In genomic region chr9:102734739-102735075, GRCm38 (mm10) we compare ENCODE assay signal across 11 mouse cellular contexts. TPM values are rescaled to one million over a fixed set of nuclear protein-coding genes. Genes with fewer than 3 reads are reported as not detected.
DNase-seq lines count a peak whose midpoint lies in the region; ATAC-seq and TF ChIP-seq lines count a peak whose summit lies in the region.
"Had no signal": no experiment of that assay in that cellular context is flagged by ENCODE, and none has a peak within 500 bp of the region (broad histone marks: within the 10 kb centered on the region; RNA-seq: fewer than 3 reads in every experiment).

No protein-coding gene starts in this region.

- DNase-seq in lung, adult 2 months, result peak; percentile 56
- DNase-seq in lung, postnatal 14 days, result no peak
- peak; percentile 94 for DNase-seq in kidney, adult 2 months
- DNase-seq in spleen, postnatal 4 days (ENCODE audit: low spot score in 2 of 2), result no peak
- DNase-seq in cerebellum, adult 11 months, result no peak
- no peak for DNase-seq in retina, postnatal 1 day
- DNase-seq: gastrocnemius, postnatal 10 days had no signal

- H3K4me1 ChIP-seq in lung, adult 2 months (ENCODE audit: control insufficient read depth, insufficient read depth, low read length), result peaks cover 32% of the 10 kb centered on the region
- H3K4me1 ChIP-seq in kidney, adult 2 months (ENCODE audit: control insufficient read depth, insufficient read depth, low read length), result peaks cover 51% of the 10 kb centered on the region
- H3K4me1 ChIP-seq in liver, embryonic 15.5 days (replicated peaks), result peaks cover 30% of the 10 kb centered on the region
- H3K4me1 ChIP-seq in stomach, embryonic 16.5 days (ENCODE audit: control insufficient read depth, insufficient read depth, low read length), result peaks cover 28% of the 10 kb centered on the region; the same call in 1 of the 2 replicates

- no peak for TF ChIP-seq CTCF in lung, adult 2 months (IDR thresholded peaks at IDR 0.05; ENCODE audit: insufficient read depth, low read length)
- no peak for TF ChIP-seq CTCF in kidney, adult 2 months (conservative IDR thresholded peaks at IDR 0.05; ENCODE audit: insufficient read depth, insufficient read length, low read depth, low read length)

- no peaks in the 10 kb centered on the region for H3K27me3 ChIP-seq in kidney, adult 2 months (replicated peaks; ENCODE audit: control insufficient read depth, insufficient read depth, low read length)
- H3K27me3 ChIP-seq in liver, embryonic 15.5 days, result no peaks in the 10 kb centered on the region
- H3K27me3 ChIP-seq in stomach, embryonic 16.5 days (ENCODE audit: control insufficient read depth, insufficient read depth, low read length), result no peaks in the 10 kb centered on the region
- H3K27me3 ChIP-seq: midbrain, embryonic 13.5 days; neural tube, embryonic 12.5 days had no signal

- whole genome bisulfite sequencing in lung, adult 2 months, result 43% methylated on average over 1 of the region's 1 CpGs
- 36% methylated on average over 1 of the region's 1 CpGs for WGBS in kidney, adult 2 months
- 27% methylated on average over 1 of the region's 1 CpGs for WGBS in liver, embryonic 15.5 days (ENCODE audit: insufficient replicate concordance)
- 56% methylated on average over 1 of the region's 1 CpGs for WGBS in stomach, embryonic 16.5 days

- no peak overlapping the region for H3K9ac ChIP-seq in liver, embryonic 15.5 days
- H3K9ac ChIP-seq in stomach, embryonic 16.5 days (ENCODE audit: low read length), result no peak overlapping the region
- H3K9ac ChIP-seq: midbrain, embryonic 13.5 days; neural tube, embryonic 12.5 days had no signal

- ATAC-seq in liver, embryonic 15.5 days (ENCODE audit: insufficient read depth), result peak; percentile 16; the same call in 1 of the 2 replicates
- peak; percentile 81 for ATAC-seq in stomach, embryonic 16.5 days (ENCODE audit: insufficient read depth, low FRiP score)
- ATAC-seq: midbrain, embryonic 13.5 days had no signal

- peaks cover 19% of the 10 kb centered on the region for H3K36me3 ChIP-seq in kidney, adult 2 months (ENCODE audit: control insufficient read depth, insufficient read depth, low read length)
- H3K36me3 ChIP-seq in liver, embryonic 15.5 days (replicated peaks), result peaks cover 22% of the 10 kb centered on the region
- peaks cover 18% of the 10 kb centered on the region for H3K36me3 ChIP-seq in stomach, embryonic 16.5 days (ENCODE audit: control insufficient read depth, insufficient read depth, low read length)

- no peak for TF ChIP-seq POLR2A in lung, adult 2 months (IDR thresholded peaks at IDR 0.05; ENCODE audit: borderline replicate concordance, extremely low read depth, low read depth, low read length)
- no peak for TF ChIP-seq POLR2A in kidney, adult 2 months (IDR thresholded peaks at IDR 0.05; ENCODE audit: low read depth, low read length)

- H3K9me3 ChIP-seq in liver, embryonic 15.5 days (replicated peaks), result no peaks in the 10 kb centered on the region
- no peaks in the 10 kb centered on the region for H3K9me3 ChIP-seq in stomach, embryonic 16.5 days (replicated peaks; ENCODE audit: control insufficient read depth, low read length)
- H3K9me3 ChIP-seq: midbrain, embryonic 13.5 days; neural tube, embryonic 12.5 days had no signal

- H3K27ac ChIP-seq in kidney, adult 2 months (ENCODE audit: insufficient read depth, low read depth, low read length), result peak overlapping the region; percentile 100
- H3K27ac ChIP-seq in liver, embryonic 15.5 days (replicated peaks), result peak overlapping the region; percentile 51
- H3K27ac ChIP-seq in stomach, embryonic 16.5 days (ENCODE audit: low read length), result peak overlapping the region; percentile 89
- H3K27ac ChIP-seq: midbrain, embryonic 13.5 days; neural tube, embryonic 12.5 days had no signal

- no peak overlapping the region for H3K4me3 ChIP-seq in lung, adult 2 months (replicated peaks; ENCODE audit: extremely low read depth, low read depth, low read length)
- no peak overlapping the region for H3K4me3 ChIP-seq in kidney, adult 2 months (ENCODE audit: insufficient read depth, low read depth, low read length)
- no peak overlapping the region for H3K4me3 ChIP-seq in liver, embryonic 15.5 days (replicated peaks)
- H3K4me3 ChIP-seq in stomach, embryonic 16.5 days (replicated peaks; ENCODE audit: low read length), result no peak overlapping the region
- H3K4me3 ChIP-seq: midbrain, embryonic 13.5 days; neural tube, embryonic 12.5 days had no signal

- H3K4me2 ChIP-seq in liver, embryonic 15.5 days, result no peak overlapping the region
- H3K4me2 ChIP-seq in stomach, embryonic 16.5 days (ENCODE audit: low read depth, low read length), result peak overlapping the region; percentile 22; the same call in 1 of the 2 replicates
- H3K4me2 ChIP-seq: midbrain, embryonic 13.5 days; neural tube, embryonic 12.5 days had no signal

RNA-seq across cellular contexts. Expression of gene Amotl2, which starts 18.2 kb away (rescaled TPM):
- polyA plus RNA-seq in lung, adult 2 months (2012; rRNA removed), result 82.6 and 101 TPM in 2 replicates
- 37.7 and 40.5 TPM in 2 replicates for polyA plus RNA-seq in kidney, adult 2 months (2012; rRNA removed)
- polyA plus RNA-seq in liver, embryonic 15.5 days (2015; fragmentation: Nextera tagmentation; extraction: Ambion mirVana), result 5.1 and 5.4 TPM in 2 replicates
- polyA plus RNA-seq in stomach, embryonic 16.5 days (2015; fragmentation: Nextera tagmentation; extraction: Ambion mirVana), result 21.1 and 26.3 TPM in 2 replicates

Comparison
In these comparisons a context has a peak if more than half of its experiments do, and no peak if none do; other contexts are left out.
1. DNase-seq: peak in lung, adult 2 months (single experiment) and kidney, adult 2 months (single experiment); none in lung, postnatal 14 days (single experiment), spleen, postnatal 4 days (0 of 2), cerebellum, adult 11 months (single experiment) and retina, postnatal 1 day (single experiment).
2. Peak in every context shown above with its lines, with median percentiles within 50 percentile points of each other: H3K27ac ChIP-seq.